Mouse (Mus musculus): ENCODE measurements around the gene Adap2.
"Not testable (repeated sequence)": the region's sequence is repeated elsewhere in the genome, so short reads cannot be mapped to it uniquely, and the experiment has no call there.

The Adap2 gene

GRCm38 (mm10) chr11:80159018-80159417 lies 5.1 kb downstream of the Adap2 start:
- no peak for DNase-seq (ENCODE audit: low read depth, low spot score)

GRCm38 (mm10) chr11:80161041-80161440 lies 7.1 kb downstream of the Adap2 start:
- no peak for DNase-seq (ENCODE audit: low read depth, low spot score)

- DNase-seq (ENCODE audit: low read depth, low spot score) = no peak
These were observed 9.6 kb downstream of the Adap2 start for GRCm38 (mm10) chr11:80163362-80164116.

- DNase-seq (ENCODE audit: low read depth, low spot score) = no peak
These were observed 10.3 kb downstream of the Adap2 start for GRCm38 (mm10) chr11:80164224-80164623.

- DNase-seq (ENCODE audit: low read depth, low spot score) = no peak
These were observed 14.2 kb downstream of the Adap2 start for GRCm38 (mm10) chr11:80168121-80168520.

GRCm38 (mm10) chr11:80168611-80169249 lies 14.8 kb downstream of the Adap2 start:
- DNase-seq (ENCODE audit: low read depth, low spot score) = no peak

GRCm38 (mm10) chr11:80169629-80170028 lies 15.7 kb downstream of the Adap2 start:
- DNase-seq (ENCODE audit: low read depth, low spot score) = no peak

- no peak for DNase-seq (ENCODE audit: low read depth, low spot score)
These were observed 16.4 kb downstream of the Adap2 start for GRCm38 (mm10) chr11:80170351-80170750.

GRCm38 (mm10) chr11:80171884-80172283 lies 18.0 kb downstream of the Adap2 start:
- no peak for DNase-seq (ENCODE audit: low read depth, low spot score)

GRCm38 (mm10) chr11:80173963-80174670 lies 20.2 kb downstream of the Adap2 start:
- no peak for DNase-seq (ENCODE audit: low read depth, low spot score)

- no peak for DNase-seq (ENCODE audit: low read depth, low spot score)
These were observed 23.3 kb downstream of the Adap2 start for GRCm38 (mm10) chr11:80176911-80177895.

- no peak for DNase-seq (ENCODE audit: low read depth, low spot score)
These were observed 24.4 kb downstream of the Adap2 start for GRCm38 (mm10) chr11:80178316-80178715.

GRCm38 (mm10) chr11:80181021-80181749 lies 27.3 kb downstream of the Adap2 start:
- DNase-seq (ENCODE audit: low read depth, low spot score) = no peak

- not testable (repeated sequence) for DNase-seq (ENCODE audit: low read depth, low spot score)
These were observed 29.3 kb downstream of the Adap2 start for GRCm38 (mm10) chr11:80183054-80183704.

- DNase-seq (ENCODE audit: low read depth, low spot score) = peak; percentile 46
These were observed 29.9 kb downstream of the Adap2 start, which contains the start of gene Rnf135 for GRCm38 (mm10) chr11:80183705-80184255. TSS of gene Rnf135 (plus strand) at chr11:80183851.

- no peak for DNase-seq (ENCODE audit: low read depth, low spot score)
These were observed 30.7 kb downstream of the Adap2 start for GRCm38 (mm10) chr11:80184531-80185071.

- not testable (repeated sequence) for DNase-seq (ENCODE audit: low read depth, low spot score)
These were observed 31.6 kb downstream of the Adap2 start for GRCm38 (mm10) chr11:80185441-80185976.

- DNase-seq (ENCODE audit: low read depth, low spot score) = no peak
These were observed 36.4 kb downstream of the Adap2 start for GRCm38 (mm10) chr11:80190280-80190679.

- no peak for DNase-seq (ENCODE audit: low read depth, low spot score)
These were observed 39.9 kb downstream of the Adap2 start for GRCm38 (mm10) chr11:80193827-80194226.

Data from forelimb bud, embryonic 11.5 days (tissue).